Mouse (Mus musculus): Measurements from ENCODE around the gene Ankar. TPM values are rescaled to one million over a fixed set of nuclear protein-coding genes. Genes with fewer than 3 reads are reported as not detected.
A peak's percentile ranks its signal among the peaks of the same experiment; 100 is the strongest.

The Ankar gene
- polyA plus RNA-seq, 1 experiment from 2014 or later = not detected

DNA sequence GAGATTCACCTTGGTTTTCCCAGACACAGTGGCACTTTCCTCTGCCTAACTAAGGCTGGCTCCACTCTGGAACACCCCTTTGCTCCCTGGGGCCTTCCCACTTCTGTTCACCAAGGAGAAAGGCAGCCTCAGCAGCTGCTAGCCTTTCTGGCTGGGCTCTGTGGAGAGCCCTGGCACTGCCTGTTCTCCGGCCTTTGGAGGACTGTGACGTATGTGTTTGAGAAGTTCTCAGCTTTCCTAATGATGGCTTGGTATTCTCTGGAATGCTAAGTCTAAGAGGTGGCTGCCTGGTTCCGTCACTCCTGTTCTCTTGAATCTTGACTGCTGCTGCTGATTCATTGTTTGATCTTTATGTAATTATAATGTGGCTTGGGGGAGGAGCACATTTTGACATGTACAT is 27.3 kb downstream of the Ankar start:
- Histone ChIP-seq H3K9me3 (ENCODE audit: control insufficient read depth, low read length) (no peaks in the 10 kb centered on the region), H3K27me3 (ENCODE audit: control insufficient read depth, insufficient read depth, low read length) (no peaks in the 10 kb centered on the region), H3K4me2 (replicated peaks; ENCODE audit: low read depth, low read length) (no peak overlapping the region), H3K4me1 (ENCODE audit: control insufficient read depth, insufficient read depth, low read length) (no peaks in the 10 kb centered on the region), H3K36me3 (ENCODE audit: control insufficient read depth, insufficient read depth, low read length) (no peaks in the 10 kb centered on the region), H3K27ac (ENCODE audit: low read depth, low read length) (no peak overlapping the region), H3K9ac (ENCODE audit: low read depth, low read length) (no peak overlapping the region), H3K4me3 (ENCODE audit: low read length) (no peak overlapping the region)
- no peak for ATAC-seq (ENCODE audit: low FRiP score, low TSS enrichment)
- 47% methylated on average over 3 of the region's 3 CpGs for WGBS

DNA sequence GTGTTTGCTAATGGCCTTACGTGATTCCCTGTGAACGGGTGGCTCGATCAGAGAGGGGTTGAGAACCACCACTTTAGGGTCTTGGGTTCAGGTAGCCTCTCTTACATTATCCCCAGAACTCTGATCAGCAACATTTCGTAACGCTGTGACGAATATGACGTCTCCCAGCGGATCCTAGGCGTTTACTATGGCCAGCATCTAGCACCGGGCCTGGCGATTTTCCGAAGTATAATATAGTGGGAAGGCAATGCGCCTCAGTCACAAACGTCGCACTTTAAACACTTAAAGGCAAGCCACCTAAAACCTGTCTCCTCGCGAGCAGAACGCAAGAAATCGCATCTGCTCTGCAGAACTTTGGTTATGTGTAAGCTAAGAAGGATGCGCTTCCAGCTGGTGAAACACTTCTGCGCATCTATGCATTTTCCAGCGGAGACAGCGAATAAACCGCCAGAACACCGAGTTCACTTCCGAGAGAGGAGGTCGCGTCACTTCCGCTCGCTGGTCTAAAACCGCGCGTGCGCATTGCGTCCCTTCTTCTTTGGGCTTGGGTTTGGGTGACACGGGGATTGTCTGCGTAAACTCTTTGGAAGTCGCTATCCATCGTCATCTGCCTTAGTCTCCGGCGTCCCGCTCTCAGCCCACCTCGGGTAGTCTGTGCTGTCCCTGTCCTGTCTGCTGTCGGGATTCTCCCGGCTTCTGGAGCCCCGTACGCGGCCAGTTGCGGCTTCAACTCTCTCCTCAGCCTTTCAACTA is 59.5 kb downstream of the Ankar start:
- H3K4me1 ChIP-seq (ENCODE audit: control insufficient read depth, insufficient read depth, low read length) = no peaks in the 10 kb centered on the region
- H3K9me3 ChIP-seq (ENCODE audit: control insufficient read depth, low read length) = no peaks in the 10 kb centered on the region
- H3K27me3 ChIP-seq (ENCODE audit: control insufficient read depth, insufficient read depth, low read length) = no peaks in the 10 kb centered on the region
- ATAC-seq (ENCODE audit: low FRiP score, low TSS enrichment) = peak; percentile 55; the same call in 1 of the 2 replicates
- H3K36me3 ChIP-seq (ENCODE audit: control insufficient read depth, insufficient read depth, low read length) = no peaks in the 10 kb centered on the region
- H3K9ac ChIP-seq (ENCODE audit: low read depth, low read length) = 0 out of 2 replicates have a peak overlapping the region, but pooled peaks have one; percentile 23
- peak overlapping the region; percentile 24 for H3K4me3 ChIP-seq (ENCODE audit: low read length)
- no peak overlapping the region for H3K27ac ChIP-seq (ENCODE audit: low read depth, low read length)
- WGBS = 48% methylated on average over 49 of the region's 49 CpGs
- peak overlapping the region; percentile 41 for H3K4me2 ChIP-seq (replicated peaks; ENCODE audit: low read depth, low read length)

GRCm38 (mm10) chr1:72635221-72635620 is 65.2 kb downstream of the Ankar start:
- WGBS = 48% methylated on average over 5 of the region's 5 CpGs
- Histone ChIP-seq H3K9ac (ENCODE audit: low read depth, low read length) (no peak overlapping the region), H3K9me3 (ENCODE audit: control insufficient read depth, low read length) (no peaks in the 10 kb centered on the region), H3K4me2 (replicated peaks; ENCODE audit: low read depth, low read length) (no peak overlapping the region), H3K4me3 (ENCODE audit: low read length) (no peak overlapping the region), H3K27me3 (ENCODE audit: control insufficient read depth, insufficient read depth, low read length) (no peaks in the 10 kb centered on the region), H3K27ac (ENCODE audit: low read depth, low read length) (no peak overlapping the region), H3K36me3 (ENCODE audit: control insufficient read depth, insufficient read depth, low read length) (peaks cover 19% of the 10 kb centered on the region), H3K4me1 (ENCODE audit: control insufficient read depth, insufficient read depth, low read length) (no peaks in the 10 kb centered on the region)
- ATAC-seq (ENCODE audit: low FRiP score, low TSS enrichment) = no peak

- H3K9ac ChIP-seq (ENCODE audit: low read depth, low read length) = no peak overlapping the region
These were observed 88.2 kb downstream of the Ankar start for GRCm38 (mm10) chr1:72612172-72612571.

DNA sequence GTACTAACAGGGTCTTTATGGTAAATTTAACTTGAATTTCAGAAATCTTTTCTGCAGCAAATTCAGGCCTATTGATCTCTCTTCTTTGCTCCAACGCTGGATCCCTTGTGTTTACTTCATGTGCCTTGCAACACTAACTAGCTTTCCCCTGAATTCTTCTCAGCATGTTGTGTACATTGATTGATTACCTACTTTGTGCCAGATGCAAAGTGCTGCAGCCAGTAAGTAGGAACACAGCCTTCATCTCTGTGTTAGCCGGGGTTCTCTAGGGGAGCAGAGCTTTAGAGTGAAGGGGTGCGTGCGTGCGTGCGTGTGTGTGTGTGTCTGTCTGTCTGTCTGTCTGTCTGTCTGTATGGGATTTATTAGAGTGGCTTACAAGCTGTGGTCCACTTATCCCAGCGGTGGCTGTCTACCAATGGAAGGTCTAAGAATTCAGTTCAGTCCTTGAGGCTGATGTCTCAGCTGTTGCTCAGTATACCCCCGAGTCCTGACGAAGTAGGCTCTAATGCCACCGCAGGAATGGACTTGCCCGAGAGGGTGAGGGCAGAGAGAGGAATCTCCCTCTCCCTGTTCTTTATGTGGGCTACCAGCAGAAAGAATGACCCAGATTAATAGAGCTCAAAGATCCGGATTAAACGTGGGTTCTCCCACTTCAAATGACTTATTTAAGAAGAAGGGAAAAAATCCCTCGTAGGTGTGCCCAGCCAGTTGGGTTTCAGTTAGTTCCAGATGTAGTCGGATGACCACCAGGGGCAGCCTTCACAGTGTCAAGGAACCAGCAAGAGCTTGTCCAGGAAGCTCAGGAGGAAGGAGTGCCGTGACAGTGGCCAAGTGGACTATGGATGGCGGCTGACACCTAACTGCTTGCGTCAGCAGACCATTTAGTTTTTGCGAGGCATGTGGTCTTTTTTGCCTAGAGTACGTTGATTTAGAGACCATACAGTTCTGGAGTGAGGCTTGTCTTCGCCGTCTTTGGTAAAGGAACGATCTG is 90.2 kb downstream of the Ankar start:
- peaks cover 43% of the 10 kb centered on the region for H3K36me3 ChIP-seq (ENCODE audit: control insufficient read depth, insufficient read depth, low read length)
- no peaks in the 10 kb centered on the region for H3K4me1 ChIP-seq (ENCODE audit: control insufficient read depth, insufficient read depth, low read length)
- no peak overlapping the region for H3K4me2 ChIP-seq (replicated peaks; ENCODE audit: low read depth, low read length)
- H3K9me3 ChIP-seq (ENCODE audit: control insufficient read depth, low read length) = no peaks in the 10 kb centered on the region
- H3K27ac ChIP-seq (ENCODE audit: low read depth, low read length) = no peak overlapping the region
- WGBS = 85% methylated on average over 23 of the region's 23 CpGs
- H3K27me3 ChIP-seq (ENCODE audit: control insufficient read depth, insufficient read depth, low read length) = no peaks in the 10 kb centered on the region
- H3K4me3 ChIP-seq (ENCODE audit: low read length) = no peak overlapping the region
- no peak overlapping the region for H3K9ac ChIP-seq (ENCODE audit: low read depth, low read length)
- no peak for ATAC-seq (ENCODE audit: low FRiP score, low TSS enrichment)

More at GRCm38 (mm10) chr1:72612172-72612571, 88.2 kb downstream of the Ankar start:
- Histone ChIP-seq H3K4me2 (replicated peaks; ENCODE audit: low read depth, low read length) (no peak overlapping the region), H3K27ac (ENCODE audit: low read depth, low read length) (no peak overlapping the region), H3K9me3 (ENCODE audit: control insufficient read depth, low read length) (no peaks in the 10 kb centered on the region), H3K4me3 (ENCODE audit: low read length) (no peak overlapping the region), H3K27me3 (ENCODE audit: control insufficient read depth, insufficient read depth, low read length) (no peaks in the 10 kb centered on the region), H3K4me1 (ENCODE audit: control insufficient read depth, insufficient read depth, low read length) (no peaks in the 10 kb centered on the region), H3K36me3 (ENCODE audit: control insufficient read depth, insufficient read depth, low read length) (peaks cover 56% of the 10 kb centered on the region)
- no peak for ATAC-seq (ENCODE audit: low FRiP score, low TSS enrichment)
- WGBS = 93% methylated on average over 6 of the region's 6 CpGs

DNA sequence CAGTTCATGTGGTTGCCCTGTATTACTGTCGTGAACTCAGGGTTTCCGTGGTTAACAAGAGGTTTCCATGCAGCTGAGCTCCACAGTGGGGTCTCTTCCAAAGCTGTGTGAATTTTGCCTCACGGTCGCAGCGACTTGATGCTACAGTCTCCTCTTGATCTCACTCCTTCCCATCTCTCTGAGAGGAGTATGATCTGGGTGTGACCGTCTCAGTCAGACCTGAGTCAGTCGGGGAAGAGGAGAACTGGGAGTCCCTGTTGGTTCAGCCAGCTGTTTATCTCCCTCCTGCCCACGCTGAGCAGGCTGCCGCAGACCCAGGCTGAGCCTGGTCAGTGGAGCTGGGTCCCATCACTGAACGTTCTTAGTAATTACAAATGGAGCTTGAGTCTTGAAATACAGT is 91.2 kb downstream of the Ankar start:
- Histone ChIP-seq H3K27ac (ENCODE audit: low read depth, low read length) (no peak overlapping the region), H3K4me3 (ENCODE audit: low read length) (no peak overlapping the region), H3K36me3 (ENCODE audit: control insufficient read depth, insufficient read depth, low read length) (peaks cover 45% of the 10 kb centered on the region), H3K4me2 (replicated peaks; ENCODE audit: low read depth, low read length) (no peak overlapping the region), H3K27me3 (ENCODE audit: control insufficient read depth, insufficient read depth, low read length) (no peaks in the 10 kb centered on the region), H3K9ac (ENCODE audit: low read depth, low read length) (no peak overlapping the region), H3K9me3 (ENCODE audit: control insufficient read depth, low read length) (no peaks in the 10 kb centered on the region), H3K4me1 (ENCODE audit: control insufficient read depth, insufficient read depth, low read length) (no peaks in the 10 kb centered on the region)
- WGBS = 89% methylated on average over 10 of the region's 10 CpGs
- ATAC-seq (ENCODE audit: low FRiP score, low TSS enrichment) = no peak

DNA sequence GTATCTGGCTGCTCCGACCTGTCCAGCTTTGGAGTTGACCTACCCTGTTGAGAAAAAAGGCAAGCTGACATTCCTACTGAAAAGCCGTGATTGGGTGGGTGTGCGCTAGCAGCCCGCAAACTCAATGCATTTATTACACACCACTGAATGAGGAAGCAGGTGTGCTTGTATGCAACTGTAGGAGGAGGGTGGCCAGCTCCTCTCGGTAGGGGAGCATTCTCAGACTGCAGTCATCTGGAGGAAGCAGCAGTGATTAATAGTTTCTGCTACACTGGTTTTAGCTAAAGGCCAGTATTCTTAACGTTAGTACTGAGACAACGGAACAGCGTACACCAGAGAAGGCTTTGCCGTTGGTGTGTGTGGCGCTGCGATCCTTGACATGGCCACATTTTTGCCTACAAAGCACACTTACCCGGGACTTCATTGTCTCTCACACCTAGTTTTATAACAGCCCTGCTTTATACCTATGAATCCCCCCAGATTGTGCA is 94.1 kb downstream of the Ankar start:
- no peaks in the 10 kb centered on the region for H3K4me1 ChIP-seq (ENCODE audit: control insufficient read depth, insufficient read depth, low read length)
- no peak overlapping the region for H3K4me3 ChIP-seq (ENCODE audit: low read length)
- no peak overlapping the region for H3K9ac ChIP-seq (ENCODE audit: low read depth, low read length)
- H3K27ac ChIP-seq (ENCODE audit: low read depth, low read length) = no peak overlapping the region
- WGBS = 69% methylated on average over 12 of the region's 12 CpGs
- no peaks in the 10 kb centered on the region for H3K27me3 ChIP-seq (ENCODE audit: control insufficient read depth, insufficient read depth, low read length)
- peaks cover 37% of the 10 kb centered on the region for H3K36me3 ChIP-seq (ENCODE audit: control insufficient read depth, insufficient read depth, low read length)
- no peak overlapping the region for H3K4me2 ChIP-seq (replicated peaks; ENCODE audit: low read depth, low read length)
- ATAC-seq (ENCODE audit: low FRiP score, low TSS enrichment) = no peak
- no peaks in the 10 kb centered on the region for H3K9me3 ChIP-seq (ENCODE audit: control insufficient read depth, low read length)

DNA sequence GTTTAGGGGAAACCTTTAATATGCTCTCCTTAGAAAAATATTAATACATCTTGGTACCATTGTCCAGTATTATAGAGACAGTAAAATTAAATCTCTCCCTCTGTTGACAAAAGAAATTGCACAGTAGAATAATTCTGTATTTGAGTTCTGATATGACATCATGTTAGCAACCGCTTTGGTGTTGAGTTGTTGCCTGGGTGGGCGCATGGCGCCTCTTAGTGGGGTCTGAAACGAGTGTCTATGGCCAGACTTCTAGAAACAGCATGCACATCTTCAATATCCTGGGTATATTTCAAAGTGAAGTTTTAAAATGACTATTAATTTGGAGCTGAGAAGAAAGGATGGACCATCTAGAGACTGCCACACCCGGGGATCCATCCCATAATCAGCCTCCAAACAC is 97.6 kb downstream of the Ankar start:
- H3K4me3 ChIP-seq (ENCODE audit: low read length) = no peak overlapping the region
- ATAC-seq (ENCODE audit: low FRiP score, low TSS enrichment) = no peak
- H3K9ac ChIP-seq (ENCODE audit: low read depth, low read length) = no peak overlapping the region
- H3K4me2 ChIP-seq (replicated peaks; ENCODE audit: low read depth, low read length) = no peak overlapping the region
- H3K4me1 ChIP-seq (ENCODE audit: control insufficient read depth, insufficient read depth, low read length) = peaks cover 10% of the 10 kb centered on the region
- H3K27ac ChIP-seq (ENCODE audit: low read depth, low read length) = no peak overlapping the region
- 93% methylated on average over 5 of the region's 5 CpGs for WGBS
- no peaks in the 10 kb centered on the region for H3K9me3 ChIP-seq (ENCODE audit: control insufficient read depth, low read length)
- H3K36me3 ChIP-seq (ENCODE audit: control insufficient read depth, insufficient read depth, low read length) = peaks cover 36% of the 10 kb centered on the region
- H3K27me3 ChIP-seq (ENCODE audit: control insufficient read depth, insufficient read depth, low read length) = no peaks in the 10 kb centered on the region

All from kidney, embryonic 14.5 days (tissue).